Mouse (Mus musculus): Measurements from ENCODE around the gene Gm37419.

- TF ChIP-seq GATA1 (IDR thresholded peaks at IDR 0.05; ENCODE audit: borderline replicate concordance, low read length) (no peak), FLI1 (IDR thresholded peaks at IDR 0.05; ENCODE audit: low read length) (no peak)
Observed at GRCm38 (mm10) chr16:23997228-23997627, 8.9 kb downstream of the Gm37419 start.

Data from megakaryocyte, embryonic 14.5 days (primary cell).